Mouse (Mus musculus): ENCODE data around the gene Nhlrc2. TPM values are rescaled to one million over a fixed set of nuclear protein-coding genes. Genes with fewer than 3 reads are reported as not detected.
A peak's percentile ranks its signal among the peaks of the same experiment; 100 is the strongest.

Nhlrc2 gene
- polyA plus RNA-seq, 1 experiment, result 4.6 TPM

- Histone ChIP-seq H3K9me3 (peaks cover 27% of the 10 kb centered on the region), H3K36me3 (replicated peaks; ENCODE audit: low read length) (no peaks in the 10 kb centered on the region), H3K27me3 (replicated peaks) (peaks cover 12% of the 10 kb centered on the region), H3K4me3 (replicated peaks) (peak overlapping the region; percentile 33), H3K4me1 (peaks cover 9% of the 10 kb centered on the region)
- TF ChIP-seq GATA1 (IDR thresholded peaks at IDR 0.05; ENCODE audit: borderline replicate concordance, low read length) (no peak), FLI1 (IDR thresholded peaks at IDR 0.05; ENCODE audit: low read length) (no peak)
Measured at GRCm38 (mm10) chr19:56647451-56648120, 99.5 kb downstream of the Nhlrc2 start.

DNA sequence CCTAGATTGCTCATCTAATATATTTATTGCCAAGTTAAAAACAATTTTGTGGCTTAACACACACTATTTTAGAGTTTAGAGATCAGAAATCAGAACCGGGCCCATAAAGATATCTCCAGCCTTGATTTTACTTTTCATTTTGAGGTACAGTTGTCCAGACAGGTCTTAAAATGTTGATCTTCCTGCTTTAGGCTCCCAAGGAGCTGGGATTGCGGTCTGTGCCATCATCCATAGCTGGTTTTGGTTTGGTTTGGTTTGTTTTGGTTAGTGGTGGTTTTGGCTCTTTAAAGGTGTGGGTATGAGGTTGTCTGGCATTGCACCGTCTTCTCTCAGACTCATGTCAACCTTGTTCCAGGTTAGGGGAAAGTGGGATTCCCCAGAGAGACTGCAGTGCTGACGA is 103.2 kb downstream of the Nhlrc2 start:
- peaks cover 17% of the 10 kb centered on the region for H3K4me1 ChIP-seq
- peaks cover 28% of the 10 kb centered on the region for H3K9me3 ChIP-seq
- H3K27me3 ChIP-seq (replicated peaks), result peaks cover 28% of the 10 kb centered on the region
- no peak for TF ChIP-seq GATA1 (IDR thresholded peaks at IDR 0.05; ENCODE audit: borderline replicate concordance, low read length)
- TF ChIP-seq FLI1 (IDR thresholded peaks at IDR 0.05; ENCODE audit: low read length), result no peak
- H3K4me3 ChIP-seq (replicated peaks), result no peak overlapping the region
- H3K36me3 ChIP-seq (replicated peaks; ENCODE audit: low read length), result no peaks in the 10 kb centered on the region

DNA sequence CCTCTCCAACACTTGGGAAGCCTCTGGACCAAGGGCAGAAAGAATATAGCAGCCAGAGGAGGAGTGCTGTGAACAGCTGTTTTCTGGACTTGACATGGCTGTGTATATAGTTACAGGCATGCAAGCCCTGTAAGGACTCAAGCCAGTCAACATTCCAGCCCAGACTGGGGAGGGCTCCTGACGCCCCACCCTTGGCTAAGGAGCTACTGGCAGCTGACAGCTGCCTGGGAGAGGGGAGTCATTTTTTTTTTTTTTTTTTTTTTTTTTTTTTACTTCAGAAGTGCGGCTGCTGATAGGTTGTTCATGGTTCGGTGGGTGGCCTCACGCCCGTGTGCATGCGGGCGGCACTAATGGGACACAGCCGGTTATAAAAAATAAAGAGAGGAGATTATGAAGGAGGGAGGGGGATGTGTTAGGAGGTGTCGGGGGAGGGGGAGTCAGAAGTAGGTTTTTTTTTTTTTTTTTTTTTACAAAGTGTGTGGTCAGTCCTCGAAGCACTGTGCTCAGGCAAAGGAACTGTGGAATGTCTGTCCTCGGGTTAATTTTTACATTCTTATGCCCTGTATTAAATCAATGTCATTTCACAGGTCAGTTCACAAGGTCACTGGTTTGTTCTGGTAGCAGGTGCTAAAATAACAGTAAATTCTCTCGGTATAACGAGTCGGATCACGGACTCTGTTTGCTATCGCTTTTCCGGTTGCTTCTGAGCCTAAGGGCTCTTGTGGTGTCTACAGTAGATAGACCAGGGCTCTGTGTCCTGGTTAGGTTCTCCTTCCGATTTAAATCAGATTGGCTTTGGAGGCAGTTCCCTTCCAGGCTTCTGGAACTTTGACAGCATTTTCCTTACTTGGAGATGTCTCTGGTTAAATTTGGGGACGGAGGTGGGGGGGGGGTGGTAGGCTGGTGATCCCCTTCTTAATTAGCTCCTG is 104.2 kb downstream of the Nhlrc2 start:
- Histone ChIP-seq H3K4me3 (replicated peaks) (no peak overlapping the region), H3K9me3 (peaks cover 20% of the 10 kb centered on the region), H3K36me3 (replicated peaks; ENCODE audit: low read length) (no peaks in the 10 kb centered on the region), H3K4me1 (peaks cover 16% of the 10 kb centered on the region), H3K27me3 (replicated peaks) (peaks cover 38% of the 10 kb centered on the region)
- TF ChIP-seq GATA1 (IDR thresholded peaks at IDR 0.05; ENCODE audit: borderline replicate concordance, low read length), result no peak
- no peak for TF ChIP-seq FLI1 (IDR thresholded peaks at IDR 0.05; ENCODE audit: low read length)

Other genes with a start within 250 kb of the Nhlrc2 start
- not detected in 2 replicates for gene Nrap, start 158.2 kb upstream of the Nhlrc2 start, polyA plus RNA-seq (2012; ENCODE audit: insufficient read depth, low replicate concordance)
- 2.5 and 2.6 TPM in 2 replicates for gene Casp7, start 151.1 kb upstream of the Nhlrc2 start, polyA plus RNA-seq (2012; ENCODE audit: insufficient read depth, low replicate concordance)
- gene Plekhs1, start 86.6 kb upstream of the Nhlrc2 start, polyA plus RNA-seq (2012; ENCODE audit: insufficient read depth, low replicate concordance), result not detected in 2 replicates
- gene Dclre1a, start within 50 bp of the Nhlrc2 start, polyA plus RNA-seq (2012; ENCODE audit: insufficient read depth, low replicate concordance), result 0.75 TPM in 1 of 2 replicates, not detected in the other
- gene Adrb1, start 173.9 kb downstream of the Nhlrc2 start, polyA plus RNA-seq (2012; ENCODE audit: insufficient read depth, low replicate concordance), result not detected in 2 replicates